Mouse (Mus musculus) heart, embryonic 13.5 days (tissue): ENCODE data around the gene Rpl9-ps6. TPM values are rescaled to one million over a fixed set of nuclear protein-coding genes. Genes with fewer than 3 reads are reported as not detected.
"Not testable (repeated sequence)": the region's sequence is repeated elsewhere in the genome, so short reads cannot be mapped to it uniquely, and the experiment has no call there.

Experiments used
- ATAC-seq: fragments of 200-750 bp; cut with Nextera tagmentation; 2 replicates; pipeline ENCODE4 v1.8.0; 2017; ENCODE audit warnings: moderate TSS enrichment; ENCODE audit not compliant: insufficient number of reproducible peaks, low FRiP score, low TSS enrichment; ENCODE audit errors: extremely low read depth
- H3K27ac ChIP-seq: fragments of 300-500 bp; sonication (generic); replicated peaks from 2 replicates; pipeline ENCODE4 v1.5.1; 2015; ENCODE audit warnings: moderate library complexity, mild to moderate bottlenecking, inconsistent platforms
- H3K27me3 ChIP-seq: fragments of 300-500 bp; sonication (generic); replicated peaks from 2 replicates; pipeline ENCODE4 v1.6.1; 2015; ENCODE audit warnings: mild to moderate bottlenecking, inconsistent platforms
- H3K36me3 ChIP-seq: fragments of 300-500 bp; sonication (generic); 2 replicates; pipeline ENCODE4 v1.6.1; 2015; ENCODE audit warnings: mild to moderate bottlenecking, inconsistent platforms
- H3K4me1 ChIP-seq: fragments of 300-500 bp; sonication (generic); 2 replicates; pipeline ENCODE4 v1.6.1; 2015; ENCODE audit warnings: inconsistent platforms
- H3K4me2 ChIP-seq: fragments of 300-500 bp; sonication (generic); 2 replicates; pipeline ENCODE4 v1.6.1; 2015; ENCODE audit warnings: inconsistent platforms, mild to moderate bottlenecking, moderate library complexity
- H3K4me3 ChIP-seq: fragments of 300-500 bp; sonication (generic); 2 replicates; pipeline ENCODE4 v1.5.1; 2015; ENCODE audit warnings: moderate library complexity, mild to moderate bottlenecking, inconsistent platforms
- H3K9ac ChIP-seq: fragments of 300-500 bp; sonication (generic); 2 replicates; pipeline ENCODE4 v1.6.1; 2015; ENCODE audit warnings: inconsistent platforms, mild to moderate bottlenecking, moderate library complexity
- H3K9me3 ChIP-seq: fragments of 300-500 bp; sonication (generic); 2 replicates; pipeline ENCODE4 v1.6.1; 2016; ENCODE audit warnings: inconsistent platforms
- WGBS: fragments of 180-500 bp; shearing (Covaris S2); methylation state at CpG from one replicate; pipeline ENCODE4 v1.1.7; 2015; ENCODE audit warnings: mixed read lengths; 5-methylcytosine and 5-hydroxymethylcytosine counted together
- polyA plus RNA-seq: library from polyadenylated mRNA; unstranded; fragments of >200 nt; fragmentation: Nextera tagmentation; extraction: Ambion mirVana; gene quantifications from 2 replicates; pipeline ENCODE4 v1.2.1, GENCODE M21; 2015

The Rpl9-ps6 gene
- polyA plus RNA-seq, 1 experiment from 2014 or later: 59.6 TPM

DNA sequence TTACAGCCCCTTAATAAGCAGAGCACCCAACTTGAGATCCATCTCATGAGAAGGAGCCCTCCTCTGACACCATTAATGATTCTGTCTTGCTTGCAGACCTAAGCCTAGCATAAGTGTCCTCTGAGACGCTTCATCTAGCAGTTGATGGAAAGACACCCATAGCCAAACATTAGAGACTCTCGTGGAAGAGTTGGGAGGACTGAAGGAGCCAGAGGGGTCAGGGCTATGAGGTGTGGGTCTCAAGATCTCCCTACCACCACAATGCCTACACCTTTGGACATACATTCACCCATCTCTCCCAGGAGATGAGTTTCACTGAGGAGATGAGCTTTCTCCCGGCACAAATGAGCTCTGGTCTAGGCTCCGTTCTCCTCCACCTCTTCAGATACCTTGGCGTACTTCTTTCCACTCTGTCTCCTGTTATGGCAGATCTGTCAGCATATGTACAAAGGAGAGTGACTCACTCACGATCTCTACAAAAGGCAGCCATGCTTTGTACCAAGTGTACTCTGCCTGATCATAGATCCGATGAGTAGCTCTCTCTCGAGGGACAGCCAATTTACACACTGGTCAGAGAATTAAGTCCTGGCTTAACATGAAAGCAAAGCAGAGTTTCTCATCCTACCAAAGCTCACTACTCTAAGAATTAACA is 14.5 kb upstream of the Rpl9-ps6 start:
- no peaks in the 10 kb centered on the region for H3K27me3 ChIP-seq
- H3K36me3 ChIP-seq: no peaks in the 10 kb centered on the region
- no peak overlapping the region for H3K4me3 ChIP-seq
- no peak overlapping the region for H3K27ac ChIP-seq
- no peaks in the 10 kb centered on the region for H3K9me3 ChIP-seq
- no peak overlapping the region for H3K4me2 ChIP-seq
- 75% methylated on average over 8 of the region's 8 CpGs for WGBS
- H3K4me1 ChIP-seq: peaks cover 15% of the 10 kb centered on the region
- H3K9ac ChIP-seq: no peak overlapping the region
- ATAC-seq: no peak

DNA sequence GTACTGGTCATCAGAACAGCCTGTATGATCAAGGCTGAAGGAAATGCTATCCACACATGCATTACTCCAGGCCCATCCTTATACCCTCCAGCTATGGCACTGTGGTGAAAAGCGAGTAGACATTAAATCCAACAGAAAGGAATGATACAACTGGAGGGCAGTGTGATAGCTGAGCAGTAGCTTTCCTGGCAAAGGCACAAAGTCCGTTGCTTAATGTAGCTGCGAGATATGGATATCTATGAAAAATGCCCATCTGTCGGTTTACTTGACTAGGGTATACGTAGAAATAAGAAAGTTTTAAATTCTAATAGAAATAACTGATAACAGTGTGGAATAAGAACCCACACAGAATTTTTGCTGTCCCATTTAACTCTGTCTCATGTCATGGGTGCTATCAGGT is 13.9 kb upstream of the Rpl9-ps6 start:
- Histone ChIP-seq H3K27ac (no peak overlapping the region), H3K36me3 (no peaks in the 10 kb centered on the region), H3K9ac (no peak overlapping the region), H3K4me2 (no peak overlapping the region), H3K4me1 (peaks cover 15% of the 10 kb centered on the region), H3K4me3 (no peak overlapping the region), H3K27me3 (no peaks in the 10 kb centered on the region), H3K9me3 (no peaks in the 10 kb centered on the region)
- WGBS: 74% methylated on average over 5 of the region's 5 CpGs
- no peak for ATAC-seq

DNA sequence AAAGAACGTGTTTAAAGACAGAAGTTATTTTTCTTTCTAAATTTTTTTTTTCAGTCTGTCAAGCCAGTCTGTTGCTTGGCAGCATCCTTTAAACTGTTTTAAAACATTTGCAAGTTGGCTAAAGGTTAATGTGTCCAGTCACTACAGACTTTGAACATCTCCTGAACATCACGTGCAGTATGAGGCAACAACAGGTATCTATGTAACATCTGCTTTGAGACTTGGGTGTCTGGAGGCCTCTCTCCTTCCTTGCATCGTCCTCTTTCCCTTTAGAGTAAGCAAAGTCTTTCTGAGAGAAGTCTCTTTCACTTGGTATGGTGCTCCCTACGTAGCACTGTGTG is 10.3 kb upstream of the Rpl9-ps6 start:
- Histone ChIP-seq H3K4me3 (no peak overlapping the region), H3K36me3 (no peaks in the 10 kb centered on the region), H3K27ac (no peak overlapping the region), H3K9me3 (no peaks in the 10 kb centered on the region), H3K9ac (no peak overlapping the region), H3K4me1 (peaks cover 9% of the 10 kb centered on the region; the same call in 1 of the 2 replicates), H3K27me3 (no peaks in the 10 kb centered on the region), H3K4me2 (no peak overlapping the region)
- whole genome bisulfite sequencing: 71% methylated on average over 4 of the region's 4 CpGs
- no peak for ATAC-seq

DNA sequence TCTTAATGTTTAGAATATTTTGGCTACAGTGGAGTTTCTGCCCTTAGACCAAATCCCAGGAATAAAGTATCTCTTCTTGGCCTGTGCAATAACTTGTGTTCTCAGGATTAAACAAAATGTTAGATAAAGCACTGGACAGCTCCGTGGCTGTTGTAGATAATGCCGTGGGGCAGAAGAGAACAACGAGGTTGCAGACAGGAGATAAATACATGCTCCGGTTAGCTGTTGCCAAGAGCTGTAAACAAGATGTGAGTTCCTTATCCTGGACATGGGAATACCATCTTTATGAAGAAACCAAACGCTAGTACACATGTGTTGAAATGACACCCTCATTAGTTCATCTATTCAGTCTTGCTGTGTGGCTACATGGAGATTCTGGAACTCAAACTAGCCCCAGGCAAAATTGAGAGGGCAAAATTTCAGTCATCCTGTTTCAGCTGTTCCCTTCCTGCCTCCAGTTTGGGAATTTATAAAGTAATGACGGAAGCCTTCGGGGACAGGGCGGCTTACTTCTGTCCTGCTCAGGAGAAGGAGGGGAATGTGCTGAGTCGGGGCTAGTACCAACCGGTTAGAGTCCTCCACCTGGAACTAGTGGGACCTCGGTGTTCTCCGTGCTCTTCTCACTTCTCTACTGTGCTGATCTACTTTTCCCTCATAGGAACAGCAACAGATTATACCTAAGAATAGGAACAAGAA is 9.8 kb upstream of the Rpl9-ps6 start:
- Histone ChIP-seq H3K9ac (no peak overlapping the region), H3K4me2 (no peak overlapping the region), H3K27me3 (no peaks in the 10 kb centered on the region), H3K9me3 (no peaks in the 10 kb centered on the region), H3K36me3 (no peaks in the 10 kb centered on the region), H3K27ac (no peak overlapping the region), H3K4me1 (peaks cover 4% of the 10 kb centered on the region; the same call in 1 of the 2 replicates), H3K4me3 (no peak overlapping the region)
- WGBS: 50% methylated on average over 12 of the region's 12 CpGs
- ATAC-seq: no peak

DNA sequence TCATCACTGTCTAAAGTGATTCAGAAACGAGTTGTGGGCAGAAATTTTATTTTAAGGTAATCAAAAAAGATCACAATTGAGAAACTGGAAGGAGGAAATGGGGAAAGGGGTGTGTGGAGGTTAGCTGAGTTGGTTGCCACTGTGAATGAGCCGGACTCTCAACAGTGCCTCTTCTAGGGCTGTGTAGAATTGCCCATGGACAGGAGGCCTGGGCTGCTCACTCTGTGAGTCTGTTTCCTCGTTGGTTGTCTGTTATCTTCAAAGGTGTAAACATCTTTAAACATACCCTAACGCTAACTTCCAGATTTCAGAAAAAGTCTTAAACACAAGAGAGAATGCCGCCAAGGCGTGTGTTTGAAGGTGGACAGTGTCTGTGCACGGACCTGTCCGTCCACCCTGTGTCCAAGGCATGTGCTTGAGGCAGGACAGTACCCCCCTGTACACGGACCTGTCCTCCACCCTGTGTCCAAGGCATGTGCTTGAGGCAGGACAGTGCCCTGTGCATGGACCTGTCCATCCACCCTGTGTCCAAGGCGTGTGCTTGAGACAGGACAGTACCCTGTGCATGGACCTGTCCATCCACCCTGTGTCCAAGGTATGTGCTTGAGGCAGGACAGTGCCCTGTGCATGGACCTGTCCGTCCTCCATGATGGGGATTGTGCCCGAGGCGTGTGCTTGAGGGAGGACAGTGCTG is 4.3 kb upstream of the Rpl9-ps6 start:
- Histone ChIP-seq H3K4me3 (no peak overlapping the region), H3K4me2 (no peak overlapping the region), H3K9ac (no peak overlapping the region), H3K9me3 (no peaks in the 10 kb centered on the region), H3K4me1 (no peaks in the 10 kb centered on the region), H3K27ac (no peak overlapping the region), H3K36me3 (no peaks in the 10 kb centered on the region), H3K27me3 (0 out of 2 replicates have a peak, but pooled peaks cover 3% of the 10 kb centered on the region)
- 80% methylated on average over 13 of the region's 13 CpGs for WGBS
- ATAC-seq: no peak; the same call in 1 of the 2 replicates

DNA sequence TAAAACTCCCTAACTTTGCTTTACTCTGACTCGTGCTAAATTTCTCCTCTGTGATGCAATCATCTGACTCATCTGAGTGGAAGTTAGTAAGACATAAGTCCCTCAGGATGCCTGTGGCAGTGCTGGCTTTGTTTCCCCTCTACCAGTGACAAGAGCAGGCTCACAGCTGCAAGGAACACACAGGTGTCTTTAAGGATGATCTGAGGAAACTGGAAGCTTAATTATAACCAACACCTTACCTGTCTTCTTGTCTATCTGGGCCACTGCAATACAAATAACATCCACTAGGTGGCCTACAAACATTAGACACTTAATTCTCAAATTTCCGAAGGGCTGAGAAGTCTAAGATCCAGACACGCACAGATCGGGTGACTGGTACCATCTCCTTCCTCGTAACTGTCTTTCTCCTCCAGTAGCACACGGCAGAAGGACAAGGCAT is 3.7 kb upstream of the Rpl9-ps6 start:
- Histone ChIP-seq H3K36me3 (no peaks in the 10 kb centered on the region), H3K4me2 (no peak overlapping the region), H3K9me3 (no peaks in the 10 kb centered on the region), H3K4me3 (no peak overlapping the region), H3K4me1 (no peaks in the 10 kb centered on the region), H3K9ac (no peak overlapping the region), H3K27ac (no peak overlapping the region), H3K27me3 (0 out of 2 replicates have a peak, but pooled peaks cover 3% of the 10 kb centered on the region)
- WGBS: 38% methylated on average over 6 of the region's 6 CpGs
- no peak for ATAC-seq

DNA sequence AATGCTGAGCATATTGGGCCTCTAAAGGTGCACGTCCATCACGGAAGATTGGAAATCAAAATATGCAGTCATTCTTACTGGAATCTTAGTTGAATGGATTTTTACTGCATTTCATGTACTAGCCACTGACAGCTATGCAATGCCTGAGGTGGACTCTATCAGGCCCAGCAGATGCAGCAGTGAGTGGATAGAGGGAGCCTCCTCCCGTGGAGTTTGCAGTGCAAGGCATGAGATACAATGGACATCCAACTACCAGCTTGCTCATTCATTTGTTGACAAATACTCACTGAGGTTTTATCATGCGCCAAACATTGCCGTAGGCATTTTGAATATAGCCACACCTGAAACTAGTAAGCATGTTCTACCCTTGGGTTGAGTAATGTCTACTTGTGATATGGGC is 947 bp upstream of the Rpl9-ps6 start:
- no peaks in the 10 kb centered on the region for H3K4me1 ChIP-seq
- H3K9ac ChIP-seq: no peak overlapping the region
- no peak overlapping the region for H3K4me3 ChIP-seq
- H3K4me2 ChIP-seq: no peak overlapping the region
- H3K9me3 ChIP-seq: no peaks in the 10 kb centered on the region
- H3K36me3 ChIP-seq: no peaks in the 10 kb centered on the region
- H3K27me3 ChIP-seq: 0 out of 2 replicates have a peak, but pooled peaks cover 3% of the 10 kb centered on the region
- WGBS: 84% methylated on average over 5 of the region's 5 CpGs
- ATAC-seq: no peak
- no peak overlapping the region for H3K27ac ChIP-seq

DNA sequence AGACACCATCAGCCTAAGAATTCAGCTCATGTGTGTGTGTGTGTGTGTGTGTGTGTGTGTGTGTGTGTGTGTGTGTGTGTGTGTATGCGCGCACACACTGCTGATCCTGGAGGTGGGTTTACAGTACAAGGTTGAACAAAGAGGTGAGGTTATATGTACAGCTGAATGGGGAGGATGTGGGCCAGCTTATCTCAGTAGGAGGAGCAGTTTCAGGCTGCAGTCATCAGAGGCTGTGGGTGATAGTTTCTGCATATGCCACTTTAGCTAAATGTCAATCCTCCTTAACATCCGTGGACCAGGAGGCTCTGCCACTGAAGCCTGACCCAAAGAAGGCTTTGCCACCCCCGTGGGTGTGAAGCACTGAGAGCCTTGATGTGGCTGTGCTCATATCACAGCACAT is 1.1 kb downstream of the Rpl9-ps6 start:
- no peak for ATAC-seq
- WGBS: 48% methylated on average over 2 of the region's 4 CpGs

DNA sequence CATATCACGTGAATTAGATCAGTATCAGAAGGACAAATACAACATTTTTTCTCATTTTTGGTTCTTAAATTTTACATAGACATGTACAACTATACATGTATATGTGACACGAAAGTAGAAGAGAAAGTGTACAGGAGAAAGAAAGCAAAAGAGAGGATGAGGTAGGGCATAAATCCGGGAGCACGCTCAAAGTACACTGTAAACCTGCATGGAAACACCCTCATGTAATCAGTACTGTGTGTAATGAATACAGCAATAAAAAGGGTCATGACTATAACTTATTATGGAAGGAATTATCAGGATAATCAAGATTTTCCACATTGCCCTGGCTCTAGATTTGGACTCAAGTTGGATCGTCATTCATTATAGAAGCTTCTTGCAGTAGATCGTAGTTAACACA is 3.3 kb downstream of the Rpl9-ps6 start:
- H3K4me2 ChIP-seq: no peak overlapping the region
- H3K36me3 ChIP-seq: no peaks in the 10 kb centered on the region
- H3K9me3 ChIP-seq: peaks cover 5% of the 10 kb centered on the region
- H3K4me1 ChIP-seq: no peaks in the 10 kb centered on the region
- WGBS: 88% methylated on average over 6 of the region's 6 CpGs
- no peak overlapping the region for H3K27ac ChIP-seq
- H3K9ac ChIP-seq: no peak overlapping the region
- H3K4me3 ChIP-seq: no peak overlapping the region
- no peaks in the 10 kb centered on the region for H3K27me3 ChIP-seq
- no peak for ATAC-seq

More for the DNA sequence above, 1.1 kb downstream of the Rpl9-ps6 start:
- Histone ChIP-seq H3K9me3 (no peaks in the 10 kb centered on the region), H3K27me3 (no peaks in the 10 kb centered on the region), H3K9ac (no peak overlapping the region), H3K4me3 (no peak overlapping the region), H3K4me1 (no peaks in the 10 kb centered on the region), H3K4me2 (no peak overlapping the region), H3K27ac (no peak overlapping the region), H3K36me3 (no peaks in the 10 kb centered on the region)

DNA sequence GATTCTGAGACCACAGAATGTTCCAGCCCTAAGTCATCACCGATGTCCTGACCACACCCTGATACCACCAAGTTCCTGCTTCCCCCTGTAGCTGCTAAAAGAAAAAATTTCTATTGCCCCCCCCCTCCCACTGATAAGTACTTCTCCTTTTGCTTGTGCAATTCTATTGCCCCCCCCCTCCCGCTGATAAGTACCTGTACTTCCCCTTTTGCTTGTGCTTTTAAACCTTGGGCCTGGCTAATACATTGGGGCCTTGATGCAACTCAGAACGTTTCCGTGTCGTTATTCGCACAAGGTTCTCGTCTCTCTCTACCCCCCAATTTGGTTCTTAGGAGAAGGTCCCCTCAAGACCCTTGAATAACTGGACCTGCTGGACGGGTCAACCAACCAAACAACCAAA is 8.7 kb downstream of the Rpl9-ps6 start:
- not testable (repeated sequence) for H3K36me3 ChIP-seq, ATAC-seq, H3K9me3 ChIP-seq, H3K4me2 ChIP-seq, H3K4me1 ChIP-seq, H3K27me3 ChIP-seq, H3K27ac ChIP-seq, H3K9ac ChIP-seq, H3K4me3 ChIP-seq
- WGBS: 81% methylated on average over 8 of the region's 8 CpGs

DNA sequence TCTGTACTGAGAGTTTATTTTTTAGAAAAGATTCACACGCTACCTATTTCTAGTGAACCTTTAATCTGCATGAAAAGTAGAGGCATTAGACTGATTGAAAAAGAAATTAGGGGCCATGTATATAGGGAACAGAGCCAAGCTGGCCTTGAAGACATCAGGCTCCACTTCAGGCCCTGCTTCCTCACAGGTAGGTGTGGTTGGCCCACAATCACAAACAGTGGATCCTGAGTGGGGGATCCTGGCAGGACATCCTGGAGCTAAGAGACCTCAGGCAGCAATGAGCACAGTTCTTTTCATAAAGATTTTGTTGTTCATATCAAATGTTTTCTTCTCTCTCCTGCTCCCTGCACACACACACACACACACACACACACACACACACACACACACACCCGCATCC is 9.6 kb downstream of the Rpl9-ps6 start:
- H3K36me3 ChIP-seq: no peaks in the 10 kb centered on the region
- no peaks in the 10 kb centered on the region for H3K4me1 ChIP-seq
- H3K4me2 ChIP-seq: no peak overlapping the region
- H3K27ac ChIP-seq: no peak overlapping the region
- no peak for ATAC-seq
- H3K27me3 ChIP-seq: no peaks in the 10 kb centered on the region
- H3K4me3 ChIP-seq: no peak overlapping the region
- 68% methylated on average over 2 of the region's 2 CpGs for WGBS
- H3K9me3 ChIP-seq: peaks cover 7% of the 10 kb centered on the region
- no peak overlapping the region for H3K9ac ChIP-seq
